Mouse (Mus musculus) stomach, embryonic 16.5 days (tissue): ENCODE results near the gene Ephb2. TPM values are rescaled to one million over a fixed set of nuclear protein-coding genes. Genes with fewer than 3 reads are reported as not detected.

Experiments
- ATAC-seq: fragments of 200-750 bp; cut with Nextera tagmentation; 2 replicates; pipeline ENCODE4 v1.8.0; 2017; ENCODE audit warnings: moderate number of reproducible peaks, moderate TSS enrichment; ENCODE audit not compliant: insufficient read depth, low FRiP score
- H3K27ac ChIP-seq: fragments of 300-500 bp; sonication (generic); 2 replicates; pipeline ENCODE4 v1.5.1; 2014; ENCODE audit warnings: low read length
- H3K27me3 ChIP-seq: fragments of 300-500 bp; sonication (generic); 2 replicates; pipeline ENCODE4 v1.6.1; 2014; ENCODE audit warnings: low read length, control low read depth, mixed read lengths; ENCODE audit not compliant: control insufficient read depth, insufficient read depth
- H3K36me3 ChIP-seq: fragments of 300-500 bp; sonication (generic); 2 replicates; pipeline ENCODE4 v1.6.1; 2014; ENCODE audit warnings: low read length; ENCODE audit not compliant: control insufficient read depth, insufficient read depth
- H3K4me1 ChIP-seq: fragments of 300-500 bp; sonication (generic); 2 replicates; pipeline ENCODE4 v1.6.1; 2014; ENCODE audit warnings: low read length, control low read depth, mixed read lengths; ENCODE audit not compliant: control insufficient read depth, insufficient read depth
- H3K4me2 ChIP-seq: fragments of 300-500 bp; sonication (generic); 2 replicates; pipeline ENCODE4 v1.6.1; 2014; ENCODE audit warnings: low read depth, low read length, mixed read lengths
- H3K4me3 ChIP-seq: fragments of 300-500 bp; sonication (generic); replicated peaks from 2 replicates; pipeline ENCODE4 v1.5.1; 2014; ENCODE audit warnings: mild to moderate bottlenecking, low read length
- H3K9ac ChIP-seq: fragments of 300-500 bp; sonication (generic); 2 replicates; pipeline ENCODE4 v1.6.1; 2014; ENCODE audit warnings: low read length
- H3K9me3 ChIP-seq: fragments of 300-500 bp; sonication (generic); replicated peaks from 2 replicates; pipeline ENCODE4 v1.6.1; 2016; ENCODE audit warnings: low read length, control low read depth; ENCODE audit not compliant: control insufficient read depth
- WGBS: fragments of 180-500 bp; shearing (Covaris S2); extraction: QIAGEN DNeasy Blood & Tissue Kit; methylation state at CpG from one replicate; pipeline ENCODE4 v1.1.7; 2014; 5-methylcytosine and 5-hydroxymethylcytosine counted together
- polyA plus RNA-seq: library from polyadenylated mRNA; unstranded; fragments of >200 nt; fragmentation: Nextera tagmentation; extraction: Ambion mirVana; gene quantifications from 2 replicates; pipeline ENCODE4 v1.2.1, GENCODE M21; 2015

The Ephb2 gene
- polyA plus RNA-seq, 1 experiment from 2014 or later, result 3.8 TPM

DNA sequence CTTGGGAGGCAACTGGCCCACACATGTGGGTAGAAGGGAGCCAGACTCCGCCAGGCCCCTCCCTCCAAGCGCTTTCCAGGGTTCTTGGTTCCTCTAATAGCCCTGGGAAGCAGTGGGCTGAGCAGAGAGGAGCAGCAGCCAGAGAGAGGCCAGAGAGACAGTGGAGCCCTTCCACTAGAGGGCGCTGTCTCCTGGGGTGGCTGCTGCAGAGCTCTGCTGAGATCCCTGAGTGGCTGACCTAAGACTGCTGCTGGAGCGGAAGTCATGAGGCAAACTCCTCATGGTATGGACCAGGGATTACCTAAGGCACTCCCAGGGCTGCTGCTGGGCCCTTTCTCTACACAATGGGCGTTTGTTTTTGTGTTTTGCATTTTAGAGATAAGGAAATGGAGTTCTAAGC is 20.4 kb downstream of the Ephb2 start:
- WGBS, result 64% methylated on average over 5 of the region's 5 CpGs
- H3K9ac ChIP-seq, result no peak overlapping the region
- ATAC-seq, result peak; percentile 21; the same call in 1 of the 2 replicates
- no peaks in the 10 kb centered on the region for H3K9me3 ChIP-seq
- H3K27ac ChIP-seq, result no peak overlapping the region
- H3K27me3 ChIP-seq, result no peaks in the 10 kb centered on the region
- no peaks in the 10 kb centered on the region for H3K36me3 ChIP-seq
- H3K4me3 ChIP-seq, result no peak overlapping the region
- H3K4me2 ChIP-seq, result no peak overlapping the region
- peaks cover 18% of the 10 kb centered on the region for H3K4me1 ChIP-seq

DNA sequence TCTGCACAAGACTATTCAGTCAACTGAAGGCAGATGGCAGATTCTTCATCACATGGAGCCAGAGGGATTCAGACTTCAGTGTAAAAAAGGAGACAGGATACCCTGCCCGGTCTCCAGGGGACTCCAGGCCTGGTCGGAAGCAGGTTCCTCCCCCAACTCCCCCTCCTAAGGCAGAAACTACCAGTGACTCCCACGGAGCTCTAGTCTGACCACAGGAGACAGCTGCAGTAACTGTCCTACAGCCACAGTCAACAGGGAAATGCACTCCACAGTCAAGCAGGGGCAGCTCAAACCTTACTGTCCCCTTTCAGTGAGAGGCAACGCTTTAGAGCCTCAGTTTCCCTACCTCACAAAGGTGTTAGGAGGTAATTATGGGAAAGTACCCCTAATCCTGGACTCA is 23.2 kb downstream of the Ephb2 start:
- H3K4me3 ChIP-seq, result no peak overlapping the region
- no peak for ATAC-seq
- H3K4me1 ChIP-seq, result peaks cover 19% of the 10 kb centered on the region
- H3K9me3 ChIP-seq, result no peaks in the 10 kb centered on the region
- H3K27me3 ChIP-seq, result no peaks in the 10 kb centered on the region
- H3K36me3 ChIP-seq, result no peaks in the 10 kb centered on the region
- no peak overlapping the region for H3K4me2 ChIP-seq
- no peak overlapping the region for H3K27ac ChIP-seq
- 59% methylated on average over 4 of the region's 4 CpGs for WGBS
- H3K9ac ChIP-seq, result no peak overlapping the region

DNA sequence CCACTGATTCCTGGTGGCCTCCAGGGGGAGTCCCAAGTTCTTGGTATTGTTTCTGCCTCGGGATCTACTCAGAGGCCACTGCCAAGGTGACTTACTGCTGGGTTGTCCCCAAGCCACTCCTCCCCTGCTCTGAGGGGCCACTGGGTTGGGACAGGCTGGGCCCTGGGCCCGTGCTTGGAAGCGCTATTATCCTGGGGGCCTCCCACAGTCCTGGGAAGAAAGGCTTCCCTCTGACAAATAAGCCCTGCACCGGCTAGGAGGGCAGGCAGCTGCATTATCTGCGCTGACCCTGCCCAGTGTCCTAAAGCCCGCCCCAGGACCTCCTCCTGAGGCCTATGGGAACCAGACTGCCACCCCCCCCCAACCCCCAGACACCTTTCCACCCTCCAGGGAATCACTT is 24.2 kb downstream of the Ephb2 start:
- H3K9ac ChIP-seq, result no peak overlapping the region
- H3K9me3 ChIP-seq, result no peaks in the 10 kb centered on the region
- H3K27me3 ChIP-seq, result no peaks in the 10 kb centered on the region
- H3K4me3 ChIP-seq, result no peak overlapping the region
- H3K4me2 ChIP-seq, result no peak overlapping the region
- no peaks in the 10 kb centered on the region for H3K36me3 ChIP-seq
- 40% methylated on average over 6 of the region's 6 CpGs for WGBS
- H3K4me1 ChIP-seq, result peaks cover 21% of the 10 kb centered on the region
- H3K27ac ChIP-seq, result no peak overlapping the region
- ATAC-seq, result no peak

- 29% methylated on average over 11 of the region's 11 CpGs for WGBS
These were observed 27.3 kb downstream of the Ephb2 start for GRCm38 (mm10) chr4:136808478-136808877.

GRCm38 (mm10) chr4:136807448-136808009 is 28.3 kb downstream of the Ephb2 start:
- Histone ChIP-seq H3K4me3 (no peak overlapping the region), H3K9ac (no peak overlapping the region), H3K27ac (no peak overlapping the region), H3K27me3 (no peaks in the 10 kb centered on the region), H3K9me3 (no peaks in the 10 kb centered on the region), H3K4me1 (peaks cover 49% of the 10 kb centered on the region), H3K36me3 (no peaks in the 10 kb centered on the region), H3K4me2 (no peak overlapping the region)
- whole genome bisulfite sequencing, result 77% methylated on average over 11 of the region's 11 CpGs
- no peak for ATAC-seq

More at GRCm38 (mm10) chr4:136808478-136808877, 27.3 kb downstream of the Ephb2 start:
- H3K27me3 ChIP-seq, result no peaks in the 10 kb centered on the region
- no peak overlapping the region for H3K4me2 ChIP-seq
- no peak overlapping the region for H3K27ac ChIP-seq
- no peak for ATAC-seq
- no peaks in the 10 kb centered on the region for H3K9me3 ChIP-seq
- 0 out of 2 replicates have a peak overlapping the region, but pooled peaks have one; percentile 22 for H3K9ac ChIP-seq
- peaks cover 40% of the 10 kb centered on the region for H3K4me1 ChIP-seq
- H3K36me3 ChIP-seq, result no peaks in the 10 kb centered on the region
- H3K4me3 ChIP-seq, result no peak overlapping the region

DNA sequence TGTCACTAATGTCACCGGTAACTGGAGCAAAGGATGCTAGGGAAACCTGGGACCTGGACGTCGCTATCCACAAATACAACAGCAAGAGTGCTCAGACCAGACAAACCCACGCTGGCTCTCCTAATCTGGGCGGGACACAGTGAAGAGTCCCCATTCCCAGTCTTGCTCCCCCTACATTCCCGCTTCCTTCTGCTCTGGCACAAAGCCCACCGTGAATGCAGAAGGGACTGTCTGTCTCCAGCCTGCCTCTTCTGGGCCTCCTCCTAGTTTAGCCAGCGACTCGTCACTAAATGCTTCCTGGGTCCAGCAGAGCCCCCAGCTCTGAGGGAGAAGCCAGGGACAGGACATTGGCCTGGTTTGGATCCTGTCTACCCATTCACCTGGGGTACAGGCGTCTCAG is 29.5 kb downstream of the Ephb2 start:
- Histone ChIP-seq H3K4me2 (no peak overlapping the region), H3K27ac (peak overlapping the region; percentile 31; the same call in 1 of the 2 replicates), H3K4me1 (peaks cover 56% of the 10 kb centered on the region), H3K9ac (peak overlapping the region; percentile 48; the same call in 1 of the 2 replicates), H3K9me3 (no peaks in the 10 kb centered on the region), H3K27me3 (no peaks in the 10 kb centered on the region), H3K4me3 (no peak overlapping the region), H3K36me3 (no peaks in the 10 kb centered on the region)
- 56% methylated on average over 10 of the region's 10 CpGs for WGBS
- no peak for ATAC-seq

DNA sequence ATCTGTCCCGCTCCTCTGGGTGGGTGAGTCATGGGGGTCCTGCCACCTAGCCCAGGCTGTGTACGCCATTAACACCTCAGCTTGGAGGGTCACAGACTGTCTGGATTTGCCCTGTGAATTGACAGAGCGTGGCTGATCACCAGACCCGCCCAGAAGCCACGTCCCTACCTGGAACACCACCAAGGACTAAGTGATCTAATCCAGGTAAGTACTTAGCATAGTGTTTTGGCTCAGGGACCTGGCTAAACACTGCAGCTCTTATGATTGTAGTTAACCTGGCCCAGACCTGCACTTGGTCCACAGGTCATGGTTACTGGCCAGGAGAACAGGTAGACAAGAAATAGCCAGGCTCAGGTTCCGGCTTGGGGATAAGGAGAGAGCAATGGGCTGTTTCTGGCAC is 31.4 kb downstream of the Ephb2 start:
- H3K9ac ChIP-seq, result 0 out of 2 replicates have a peak overlapping the region, but pooled peaks have one; percentile 10
- H3K9me3 ChIP-seq, result no peaks in the 10 kb centered on the region
- H3K27ac ChIP-seq, result peak overlapping the region; percentile 16; the same call in 1 of the 2 replicates
- H3K4me2 ChIP-seq, result no peak overlapping the region
- no peaks in the 10 kb centered on the region for H3K36me3 ChIP-seq
- H3K4me1 ChIP-seq, result peaks cover 70% of the 10 kb centered on the region
- ATAC-seq, result no peak
- no peak overlapping the region for H3K4me3 ChIP-seq
- H3K27me3 ChIP-seq, result no peaks in the 10 kb centered on the region
- WGBS, result 77% methylated on average over 6 of the region's 6 CpGs

GRCm38 (mm10) chr4:136802446-136802845 is 33.3 kb downstream of the Ephb2 start:
- ATAC-seq, result peak; percentile 82
- Histone ChIP-seq H3K27me3 (no peaks in the 10 kb centered on the region), H3K9me3 (no peaks in the 10 kb centered on the region), H3K4me1 (peaks cover 79% of the 10 kb centered on the region), H3K4me2 (no peak overlapping the region; the same call in 1 of the 2 replicates), H3K9ac (peak overlapping the region; percentile 23; the same call in 1 of the 2 replicates), H3K27ac (peak overlapping the region; percentile 89), H3K4me3 (no peak overlapping the region), H3K36me3 (no peaks in the 10 kb centered on the region)
- 34% methylated on average over 12 of the region's 12 CpGs for WGBS

GRCm38 (mm10) chr4:136801944-136802343 is 33.8 kb downstream of the Ephb2 start:
- 78% methylated on average over 5 of the region's 5 CpGs for WGBS
- Histone ChIP-seq H3K9me3 (no peaks in the 10 kb centered on the region), H3K9ac (no peak overlapping the region), H3K4me3 (no peak overlapping the region), H3K4me2 (no peak overlapping the region), H3K27ac (peak overlapping the region; percentile 89), H3K27me3 (no peaks in the 10 kb centered on the region), H3K36me3 (no peaks in the 10 kb centered on the region), H3K4me1 (peaks cover 77% of the 10 kb centered on the region)
- ATAC-seq, result 0 out of 2 replicates have a peak, but pooled peaks have one; percentile 16
